Comparison of ENCODE assay signal across 8 mouse cellular contexts in genomic region chr15:77838530-77839387, GRCm38 (mm10). TPM values are rescaled to one million over a fixed set of nuclear protein-coding genes. Genes with fewer than 3 reads are reported as not detected.
A peak's percentile ranks its signal among the peaks of the same experiment; 100 is the strongest.
DNase-seq lines count a peak whose midpoint lies in the region; ATAC-seq lines count a peak whose summit lies in the region.

No protein-coding gene starts in this region.

- no peaks in the 10 kb centered on the region for H3K27me3 ChIP-seq in forebrain, embryonic 14.5 days (replicated peaks; ENCODE audit: control insufficient read depth, insufficient read depth, low read length)
- no peaks in the 10 kb centered on the region for H3K27me3 ChIP-seq in liver, embryonic 12.5 days (replicated peaks)

- peak overlapping the region; percentile 18; the same call in 1 of the 2 replicates for H3K4me2 ChIP-seq in forebrain, embryonic 14.5 days (ENCODE audit: low read length)
- H3K4me2 ChIP-seq in liver, embryonic 12.5 days: peak overlapping the region; percentile 98

- peaks cover 29% of the 10 kb centered on the region for H3K4me1 ChIP-seq in forebrain, embryonic 14.5 days (ENCODE audit: control insufficient read depth, insufficient read depth, low read length)
- H3K4me1 ChIP-seq in liver, embryonic 12.5 days: peaks cover 85% of the 10 kb centered on the region

- no peaks in the 10 kb centered on the region for H3K9me3 ChIP-seq in forebrain, embryonic 14.5 days (replicated peaks; ENCODE audit: control insufficient read depth, low read length)
- no peaks in the 10 kb centered on the region for H3K9me3 ChIP-seq in liver, embryonic 12.5 days (replicated peaks)

- DNase-seq in cerebellum, adult 9-11 months: peak; percentile 10
- no peak for DNase-seq in cerebellum, adult 9-10 months
- DNase-seq in CD4-positive helper T cell, adult 2 months (ENCODE audit: low read depth, low spot score): peak; percentile 74
- DNase-seq in forebrain, embryonic 14.5 days (ENCODE audit: low spot score): no peak
- peak; percentile 36 to 65 for DNase-seq in thymus, postnatal 36 days
- DNase-seq in yolk sac, embryonic 10.5 days (ENCODE audit: low spot score): no peak
- DNase-seq in ovary, postnatal 10 days (ENCODE audit: low spot score): no peak

- no peak overlapping the region for H3K4me3 ChIP-seq in forebrain, embryonic 14.5 days (ENCODE audit: low read depth, low read length)
- H3K4me3 ChIP-seq in liver, embryonic 12.5 days: peak overlapping the region; percentile 89; the same call in 1 of the 2 replicates

- peak overlapping the region; percentile 39 for H3K27ac ChIP-seq in forebrain, embryonic 14.5 days (ENCODE audit: low read depth, low read length)
- peak overlapping the region; percentile 93 for H3K27ac ChIP-seq in liver, embryonic 12.5 days

- no peak overlapping the region for H3K9ac ChIP-seq in forebrain, embryonic 14.5 days (ENCODE audit: low read length)
- H3K9ac ChIP-seq in liver, embryonic 12.5 days: peak overlapping the region; percentile 89; the same call in 1 of the 2 replicates

- ATAC-seq in forebrain, embryonic 14.5 days: no peak
- no peak for ATAC-seq in liver, embryonic 12.5 days

- whole genome bisulfite sequencing in forebrain, embryonic 14.5 days: 12% methylated on average over 4 of the region's 4 CpGs
- 37% methylated on average over 4 of the region's 4 CpGs for WGBS in liver, embryonic 12.5 days (ENCODE audit: insufficient replicate concordance)

- H3K36me3 ChIP-seq in forebrain, embryonic 14.5 days (ENCODE audit: control insufficient read depth, insufficient read depth, low read length): no peaks in the 10 kb centered on the region
- H3K36me3 ChIP-seq in liver, embryonic 12.5 days: no peaks in the 10 kb centered on the region

RNA-seq across cellular contexts. Expression of gene Myh9, which starts 3.2 kb away (rescaled TPM):
- 10.8 and 14.6 TPM in 2 replicates for polyA plus RNA-seq in forebrain, embryonic 14.5 days (2014; fragmentation: Nextera tagmentation; extraction: Ambion mirVana)
- 32.5 and 34.2 TPM in 2 replicates for polyA plus RNA-seq in liver, embryonic 12.5 days (2016; fragmentation: Nextera tagmentation; extraction: Ambion mirVana)

Comparison
In these comparisons a context has a peak if more than half of its experiments do, and no peak if none do; other contexts are left out.
1. DNase-seq: peak in cerebellum, adult 9-11 months (single experiment), CD4-positive helper T cell, adult 2 months (single experiment) and thymus, postnatal 36 days (2 of 2); none in cerebellum, adult 9-10 months (single experiment), forebrain, embryonic 14.5 days (single experiment), yolk sac, embryonic 10.5 days (single experiment) and ovary, postnatal 10 days (single experiment).